Mouse (Mus musculus) neutrophil, adult 65 days (primary cell): ENCODE measurements around the gene Gpr87. TPM values are rescaled to one million over a fixed set of nuclear protein-coding genes. Genes with fewer than 3 reads are reported as not detected.

Experiments
- total RNA-seq: library from RNA; stranded (reverse); gene quantifications from 2 replicates; pipeline ENCODE4 v1.2.4, GENCODE M21; 2023

The Gpr87 gene
- not detected in 2 replicates for total RNA-seq

GRCm38 (mm10) chr3:59194938-59195337 is at the start of gene Gpr87:
Gpr87 (minus strand) TSS chr3:59195104.

GRCm38 (mm10) chr3:59210727-59211126 is 15.8 kb upstream of the Gpr87 start, which contains the start of gene P2ry13:
P2ry13 (minus strand) TSS chr3:59210882.

GRCm38 (mm10) chr3:59153424-59153823 is 41.5 kb downstream of the Gpr87 start, which contains the start of gene P2ry14:
P2ry14 (minus strand) TSS chr3:59153618.

Other genes with a start within 250 kb of the Gpr87 start
- gene Med12l, start 189.3 kb downstream of the Gpr87 start, total RNA-seq, result 1.0 and 2.0 TPM in 2 replicates
- 0.76 and 0.86 TPM in 2 replicates for gene Gpr171, start 93.3 kb downstream of the Gpr87 start, total RNA-seq
- gene P2ry14, start 41.5 kb downstream of the Gpr87 start, total RNA-seq, result 0.61 TPM in 1 of 2 replicates, not detected in the other
- 16.8 and 17.6 TPM in 2 replicates for gene P2ry13, start 15.8 kb upstream of the Gpr87 start, total RNA-seq
- 0.95 and 4.0 TPM in 2 replicates for gene P2ry12, start 67.8 kb upstream of the Gpr87 start, total RNA-seq
- not detected in 2 replicates for gene Igsf10, start 149.3 kb upstream of the Gpr87 start, total RNA-seq